Mouse (Mus musculus) gastrocnemius, postnatal 36 days (tissue): ENCODE results near the gene Bco1. TPM values are rescaled to one million over a fixed set of nuclear protein-coding genes. Genes with fewer than 3 reads are reported as not detected.

Experiments used
- DNase-seq, 2 experiments: peaks; one replicate each; pipeline ENCODE4 v3.0.0; 2022
- intact Hi-C: fragments of 180-260 bp; cut with DNase I; formaldehyde crosslinking; loops from one replicate; pipeline ENCODE4 v1.15.1; 2025
- long read RNA-seq, 2 experiments: library from polyadenylated mRNA; stranded (forward); transcript quantifications; one replicate each; pipeline ENCODE4 v2.0.0; 2021
- total RNA-seq, 2 experiments: library from RNA; stranded (reverse); gene quantifications; 2 replicates each; pipeline ENCODE4 v1.2.3; 2021

Bco1 gene
- under 1 TPM in 1 of 2 experiments, not detected in 1; 0.15 TPM for total RNA-seq
- long read RNA-seq, experiment 1, partial matches to known transcripts, result 1 of 1 reads
- long read RNA-seq, experiment 1, other reads (novel, unspliced or antisense), result 0 of 1 reads
- long read RNA-seq, experiment 2, result 0 reads

- intact Hi-C loops, result no loop called here
- DNase-seq, result no peak
These were observed at the start of gene Bco1 for GRCm38 (mm10) chr8:117095647-117096046. TSS of gene Bco1 (plus strand) at chr8:117095854.

DNA sequence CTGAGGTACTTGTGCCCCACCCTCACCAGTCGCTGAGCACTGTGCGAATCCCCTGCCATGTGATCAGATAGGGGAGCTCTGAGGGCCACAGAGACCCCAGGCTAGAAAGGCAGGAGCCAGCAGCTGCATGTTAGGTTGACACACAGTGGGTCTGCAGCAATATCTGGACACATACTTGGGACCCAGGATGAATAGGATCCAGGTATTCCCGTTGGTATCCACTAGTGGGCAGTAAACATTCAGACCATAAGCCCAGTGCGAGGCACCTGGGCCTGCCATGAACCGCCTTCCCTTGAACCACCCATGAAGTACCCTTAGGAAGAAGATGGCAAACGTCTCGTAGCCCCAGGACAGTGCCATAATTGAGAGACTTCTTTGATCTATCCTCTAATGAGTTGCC, 46.2 kb upstream of the Bco1 start:
- intact Hi-C loops, result no loop called here
- no peak for DNase-seq

DNA sequence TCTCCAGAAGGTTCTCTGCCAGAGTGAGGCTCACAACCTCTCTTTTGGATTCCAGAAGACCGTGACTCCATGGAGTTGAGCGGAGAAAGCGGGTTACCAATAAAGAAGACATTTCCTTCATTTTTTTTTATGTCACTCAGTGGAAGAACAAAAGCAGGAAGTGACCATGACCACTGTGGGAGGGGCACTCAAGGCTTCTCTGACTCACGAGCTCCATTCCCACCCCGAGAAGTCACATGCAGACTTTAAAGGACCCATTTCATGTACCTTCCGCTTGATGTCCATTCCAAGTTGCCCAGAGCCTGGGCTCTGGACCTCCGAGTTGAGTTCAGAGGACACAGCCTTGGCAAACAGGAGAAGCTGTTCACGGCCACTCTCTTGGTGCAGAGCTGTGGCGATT, 44.9 kb upstream of the Bco1 start:
- intact Hi-C loops, result no loop called here
- no peak for DNase-seq

GRCm38 (mm10) chr8:117051316-117051715, 44.3 kb upstream of the Bco1 start:
- DNase-seq, result no peak
- intact Hi-C loops, result no loop called here

- intact Hi-C loops, result no loop called here
- DNase-seq, result no peak
These were observed 42.2 kb upstream of the Bco1 start for GRCm38 (mm10) chr8:117053135-117054079.

DNA sequence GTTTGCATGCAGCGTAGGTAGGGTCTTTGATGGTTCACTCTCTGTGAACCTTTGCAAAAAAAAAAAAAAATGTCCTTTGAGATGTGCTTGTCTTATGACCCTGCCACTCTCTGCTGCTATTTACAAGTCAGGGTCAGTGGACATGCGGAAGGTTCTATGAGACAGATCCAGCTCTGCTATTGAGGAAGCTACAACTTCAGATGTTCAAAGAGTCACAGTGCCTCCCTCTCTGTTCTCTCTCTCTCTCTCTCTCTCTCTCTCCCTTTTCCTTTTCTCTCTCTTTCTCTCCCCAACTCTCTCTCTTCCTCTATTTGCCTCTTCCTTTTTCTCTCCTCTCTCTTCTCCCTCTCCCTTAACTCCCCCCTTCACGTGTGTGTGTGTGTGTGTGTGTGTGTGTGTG, 41.5 kb upstream of the Bco1 start:
- DNase-seq, result no peak
- intact Hi-C loops, result no loop called here

- DNase-seq, result no peak
- intact Hi-C loops, result no loop called here
These were observed 40.6 kb upstream of the Bco1 start for GRCm38 (mm10) chr8:117055097-117055496.

DNA sequence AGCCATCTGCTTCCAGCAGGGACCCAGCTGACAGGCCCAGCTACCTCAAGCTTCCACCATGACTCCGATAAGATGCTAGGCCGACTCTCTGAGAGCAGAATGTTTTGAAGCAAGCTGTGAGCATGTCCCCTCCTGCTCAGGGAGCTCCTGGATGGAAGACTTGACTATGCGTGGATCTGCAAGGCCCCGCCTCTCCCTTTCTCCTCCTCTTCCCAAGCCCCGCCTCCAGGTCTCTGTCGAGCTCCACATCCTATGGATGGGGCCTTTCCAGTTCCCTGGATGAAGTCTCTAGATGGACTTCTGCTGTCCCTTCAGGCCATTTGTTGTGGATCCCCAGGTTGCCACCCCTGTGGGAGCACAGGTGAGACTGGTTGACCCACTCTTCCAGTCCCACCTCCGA, 36.6 kb upstream of the Bco1 start:
- intact Hi-C loops, result no loop called here
- DNase-seq, result no peak

DNA sequence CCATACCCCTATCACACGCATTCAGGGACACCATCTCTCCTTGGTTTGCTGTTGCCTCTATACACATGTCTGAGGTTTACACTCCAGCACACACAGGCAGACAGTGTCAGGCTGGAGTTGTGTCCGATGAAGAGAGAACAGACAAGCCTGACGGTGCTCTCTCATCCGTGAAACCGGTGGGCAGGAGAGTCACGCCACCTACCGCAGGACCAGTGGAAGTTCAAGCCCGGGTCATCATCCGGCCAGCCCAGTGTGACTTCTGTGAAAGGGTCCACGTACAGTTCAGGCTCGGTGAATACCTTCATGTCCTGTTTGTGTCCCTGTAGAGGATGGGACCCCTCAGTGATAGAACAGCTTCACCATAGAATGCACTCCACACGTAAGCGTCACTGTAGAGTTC, 35.3 kb upstream of the Bco1 start:
- intact Hi-C loops, result no loop called here
- DNase-seq, result no peak

GRCm38 (mm10) chr8:117061180-117061880, 34.3 kb upstream of the Bco1 start:
- no peak for DNase-seq
- intact Hi-C loops, result no loop called here

DNA sequence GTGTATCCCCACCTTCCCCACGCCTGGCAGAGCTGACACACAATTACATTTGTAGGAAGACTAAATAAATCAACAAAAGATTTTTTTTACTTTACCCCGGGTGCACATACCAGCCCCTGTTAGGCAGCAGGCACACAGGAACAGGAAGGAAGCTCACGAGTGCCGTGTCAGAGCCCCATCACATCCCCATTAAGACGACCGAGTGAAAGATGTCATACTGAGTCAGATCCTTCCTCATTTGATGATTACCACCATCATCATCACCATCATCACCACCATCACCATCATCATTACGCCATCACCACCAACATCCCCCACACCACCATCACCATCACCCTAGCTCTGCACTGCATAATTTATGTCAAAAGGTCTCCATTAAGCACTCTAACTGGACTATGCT, 28.7 kb upstream of the Bco1 start:
- DNase-seq, result no peak
- intact Hi-C loops, result no loop called here

GRCm38 (mm10) chr8:117067396-117067795, 28.3 kb upstream of the Bco1 start:
- DNase-seq, result no peak
- intact Hi-C loops, result no loop called here

DNA sequence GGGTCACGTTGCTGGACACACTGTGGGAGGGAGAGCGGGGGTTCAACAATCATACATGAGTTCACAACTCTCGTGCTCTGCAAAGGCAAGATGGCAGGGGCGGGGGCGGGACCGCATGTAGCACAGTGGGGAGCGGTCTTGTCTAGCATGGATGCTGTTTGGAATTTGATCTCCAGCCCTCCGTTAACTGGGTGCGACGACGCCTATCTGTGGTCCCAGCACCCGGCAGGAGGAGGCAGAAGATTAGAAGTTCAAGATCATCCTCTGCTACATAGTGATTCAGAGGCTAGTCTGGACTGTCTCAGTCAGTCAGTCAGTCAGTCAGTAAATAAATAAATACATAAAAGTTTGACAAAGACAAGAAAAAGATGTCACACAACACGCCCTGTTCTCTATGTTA, 27.4 kb upstream of the Bco1 start:
- intact Hi-C loops, result no loop called here

GRCm38 (mm10) chr8:117069708-117070107, 25.9 kb upstream of the Bco1 start:
- DNase-seq, result no peak
- intact Hi-C loops, result no loop called here

More for the DNA sequence above, 27.4 kb upstream of the Bco1 start:
- no peak for DNase-seq

GRCm38 (mm10) chr8:117074350-117075182, 21.1 kb upstream of the Bco1 start:
- intact Hi-C loops, result no loop called here
- no peak for DNase-seq

DNA sequence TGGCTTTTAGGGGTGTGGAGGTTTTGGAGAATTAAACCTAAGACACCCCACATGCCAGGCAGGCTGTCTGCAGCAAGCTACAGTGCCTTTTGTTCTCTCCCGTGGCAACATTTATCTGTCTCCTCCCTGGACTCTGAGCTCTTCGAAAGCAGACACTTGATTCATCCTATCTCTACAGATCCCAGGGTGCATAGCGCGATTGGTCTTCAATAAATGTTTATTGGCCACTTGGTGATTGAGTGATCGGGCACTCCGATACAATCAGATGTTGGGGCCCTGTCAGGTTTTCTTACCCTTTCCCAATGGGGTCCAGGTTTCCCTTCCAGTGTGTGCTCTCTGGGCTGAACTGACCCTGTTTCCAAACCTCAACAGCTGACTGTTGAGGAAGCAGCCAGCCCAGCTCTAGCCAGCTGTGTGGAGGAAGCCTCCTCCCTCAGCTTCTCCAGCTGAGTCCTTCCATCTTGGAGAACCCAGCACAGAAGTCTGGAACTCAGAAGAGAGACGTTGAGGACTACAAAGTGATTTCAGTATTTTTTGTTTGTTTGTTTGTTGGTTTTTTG, 17.2 kb upstream of the Bco1 start:
- DNase-seq, result no peak
- intact Hi-C loops, result no loop called here

GRCm38 (mm10) chr8:117079652-117080051, 16.0 kb upstream of the Bco1 start:
- DNase-seq, result no peak
- intact Hi-C loops, result no loop called here

DNA sequence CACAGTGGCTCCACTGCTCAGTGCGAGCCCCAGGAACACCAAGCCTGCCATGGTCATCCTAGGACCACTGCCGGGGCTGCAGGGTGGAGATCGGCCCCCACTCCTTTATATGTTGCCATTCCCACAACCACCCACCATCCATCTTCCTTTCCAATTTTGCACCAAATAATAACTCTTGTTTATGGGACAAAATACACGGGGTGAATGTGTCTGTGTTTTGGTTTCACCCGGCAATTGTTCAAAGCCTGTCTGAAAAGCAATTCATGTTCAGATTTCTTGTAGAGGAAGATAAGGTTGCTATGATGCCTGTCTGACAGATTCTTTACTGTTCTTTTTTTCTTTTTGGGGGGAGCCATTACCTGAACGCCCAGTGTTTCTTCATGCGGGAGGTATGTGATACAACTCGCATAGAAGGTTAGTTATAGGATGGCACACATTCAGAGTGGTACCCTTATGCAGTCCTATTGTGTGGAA, 13.2 kb upstream of the Bco1 start, which contains the start of gene Pkd1l2:
Gene Pkd1l2 (minus strand): TSS at position 51 of the 474 bp plus-strand sequence.
- intact Hi-C loops, result no loop called here
- DNase-seq, result no peak

DNA sequence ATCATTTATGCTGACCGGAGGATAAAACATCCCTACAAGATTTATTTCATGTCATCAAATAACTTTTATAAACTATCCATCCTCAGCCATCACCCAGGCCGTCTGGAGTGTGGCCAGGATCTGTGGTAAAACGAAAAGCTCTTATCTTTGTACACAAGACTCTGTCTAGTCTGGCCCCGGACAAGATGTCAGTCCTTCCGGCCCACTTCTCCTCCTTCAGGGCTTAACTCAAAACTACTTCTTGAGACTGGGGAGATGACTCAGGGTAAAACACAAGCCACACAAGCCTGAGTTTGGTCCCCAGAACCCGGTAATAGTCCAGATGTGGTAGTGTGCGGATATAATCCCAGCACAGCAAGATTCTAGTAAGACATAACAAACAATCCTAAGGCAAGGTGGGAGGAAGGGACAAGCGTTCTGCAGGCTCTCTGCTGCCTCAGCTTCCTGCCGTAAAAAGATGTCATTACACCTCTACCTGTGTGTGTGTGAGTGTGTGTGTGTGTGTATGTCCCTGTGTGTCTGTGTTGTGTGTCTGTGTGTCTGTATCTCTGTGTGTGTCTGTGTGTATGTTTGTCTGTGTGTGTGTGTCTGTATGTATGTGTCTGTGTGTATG, 12.6 kb upstream of the Bco1 start:
- intact Hi-C loops, result no loop called here
- DNase-seq, result no peak

DNA sequence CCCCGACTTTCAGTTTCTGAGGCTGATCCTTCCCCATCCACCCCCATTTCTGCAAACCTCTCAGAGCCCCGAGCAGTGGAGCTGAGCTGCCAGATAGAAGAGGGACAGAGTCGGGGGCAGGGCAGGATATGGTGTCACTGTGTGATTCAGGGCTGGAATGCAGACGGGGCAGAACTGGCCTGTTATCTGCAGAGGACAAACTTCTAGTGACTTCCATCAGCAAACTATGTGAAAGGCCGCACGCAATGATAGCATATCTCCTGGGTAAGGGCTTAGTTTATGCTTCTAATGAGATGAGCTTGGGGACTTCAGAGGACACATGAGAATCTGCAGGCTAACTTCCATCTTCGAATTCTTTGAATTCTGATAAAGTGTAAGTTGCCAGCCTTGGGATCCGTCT, 10.1 kb upstream of the Bco1 start:
- intact Hi-C loops, result no loop called here
- no peak for DNase-seq
